Mouse (Mus musculus) kidney, postnatal 25 days (tissue): Measurements from ENCODE around the gene Ddah1.

Experiments used
- DNase-seq, 2 experiments: peaks; one replicate each; pipeline ENCODE4 v3.0.0; 2021; ENCODE audit warnings: mixed read lengths in 2 of 2

Ddah1 gene

DNA sequence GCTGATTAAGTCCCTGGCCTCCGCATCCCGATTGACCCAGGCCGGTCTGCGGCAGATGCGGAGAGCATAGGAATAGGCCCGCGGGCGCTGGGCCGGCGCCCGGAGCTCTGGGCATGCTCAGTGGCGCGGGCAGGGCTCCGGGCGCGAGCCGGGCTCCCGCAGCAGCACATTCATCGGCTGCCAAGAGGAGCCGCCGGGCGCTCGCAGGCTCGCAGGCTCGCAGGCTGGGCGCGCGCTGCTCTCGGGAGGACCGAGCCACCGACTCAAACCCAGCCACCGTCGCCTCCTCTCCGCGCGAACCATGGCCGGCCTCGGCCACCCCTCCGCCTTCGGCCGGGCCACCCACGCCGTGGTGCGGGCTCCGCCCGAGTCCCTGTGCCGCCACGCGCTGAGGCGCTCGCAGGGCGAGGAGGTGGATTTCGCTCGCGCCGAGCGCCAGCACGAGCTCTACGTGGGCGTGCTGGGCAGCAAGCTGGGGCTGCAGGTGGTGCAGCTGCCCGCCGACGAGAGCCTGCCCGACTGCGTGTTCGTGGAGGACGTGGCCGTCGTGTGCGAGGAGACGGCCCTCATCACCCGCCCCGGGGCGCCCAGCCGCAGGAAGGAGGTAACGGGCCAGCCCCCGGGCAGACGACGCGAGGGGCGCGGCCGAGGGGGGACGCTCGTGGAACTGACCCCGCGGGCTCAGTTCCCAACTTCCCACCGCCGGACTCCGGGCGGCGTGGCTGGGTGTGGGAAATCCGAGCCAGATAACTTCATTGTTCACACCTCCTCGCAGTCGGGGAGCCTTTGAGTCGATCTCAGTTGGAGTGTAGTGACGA is at the start of gene Ddah1:
Ddah1 (plus strand) TSS at position 115 of the 818 bp plus-strand sequence.
- DNase-seq = peak; percentile 73 to 90

DNA sequence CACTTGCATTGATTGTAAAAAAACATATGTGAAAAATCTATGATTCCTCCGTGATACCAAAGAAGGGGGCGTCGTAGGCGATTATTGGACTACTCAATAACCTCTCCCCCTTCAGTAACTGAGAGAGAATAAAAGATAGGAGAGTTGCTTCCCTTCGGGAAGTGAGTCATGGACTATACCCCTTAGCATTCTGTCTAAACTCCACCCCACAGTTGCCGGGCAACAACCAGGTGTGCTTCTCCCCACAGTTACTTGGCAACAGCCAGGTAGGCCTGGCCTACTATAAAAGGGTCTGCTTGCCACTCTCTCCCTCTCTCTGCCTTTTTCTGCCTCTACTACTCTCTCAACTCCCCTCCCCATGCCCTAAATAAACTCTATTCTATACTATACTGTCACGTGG is 42.6 kb upstream of the Ddah1 start:
- DNase-seq = no peak

DNA sequence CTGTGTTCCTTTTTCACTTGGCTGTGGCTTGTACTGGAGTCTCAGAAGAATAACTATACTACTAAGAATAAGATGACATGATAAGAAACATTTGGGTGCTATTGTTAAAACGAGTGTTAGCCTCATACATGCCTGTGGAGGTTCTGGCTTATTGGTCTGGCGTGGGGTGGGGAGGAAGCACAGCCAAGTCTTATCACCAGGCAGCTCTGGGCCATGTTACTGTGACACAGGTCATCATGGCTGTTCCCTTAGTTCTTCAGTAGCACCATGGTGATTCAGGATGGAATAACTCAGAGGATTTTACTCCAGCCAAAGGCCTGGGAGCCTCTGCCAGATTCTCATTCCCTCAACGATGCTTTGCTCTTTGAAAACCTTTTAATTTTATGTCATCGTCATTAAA is 38.8 kb upstream of the Ddah1 start:
- DNase-seq = no peak

DNA sequence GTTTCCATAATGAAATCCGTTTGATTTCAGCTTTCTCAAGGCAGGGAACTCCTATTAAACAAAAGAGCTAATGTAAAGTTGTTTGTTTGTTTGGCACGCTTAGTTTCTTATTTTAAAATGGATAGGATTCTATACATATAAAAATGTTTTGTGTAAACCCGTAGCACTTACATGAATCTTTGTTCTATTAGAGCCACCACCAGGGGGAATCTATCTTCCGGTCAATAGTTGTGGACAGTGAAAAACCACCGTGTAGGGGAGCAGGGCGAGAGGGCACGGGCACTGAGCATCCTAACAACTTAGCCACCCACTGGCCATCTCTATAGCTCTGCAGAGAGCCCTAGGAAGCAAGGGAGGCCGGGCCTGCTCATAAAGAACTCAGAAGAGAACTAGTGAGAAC is 33.4 kb upstream of the Ddah1 start:
- DNase-seq = peak in 1 of 2 experiments; percentile 17

DNA sequence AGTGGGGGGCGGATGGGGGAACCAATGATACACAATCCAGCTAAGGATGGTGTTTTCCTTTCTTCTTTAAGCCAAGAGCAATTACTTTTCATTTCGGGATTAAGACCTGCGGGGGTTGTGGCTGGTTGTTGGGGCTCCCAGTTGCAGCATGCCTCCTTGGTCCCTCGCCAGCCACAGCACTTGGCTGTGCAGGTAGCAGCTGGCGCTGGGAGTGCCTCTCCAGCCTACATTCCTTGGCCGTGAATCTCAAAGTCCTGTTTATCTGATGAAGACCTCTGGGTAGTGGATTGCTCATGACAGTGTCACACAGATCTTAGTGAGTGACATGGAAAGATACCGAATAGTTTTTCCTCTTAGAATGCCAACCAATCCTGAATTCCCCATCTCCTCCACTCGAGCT is 30.1 kb upstream of the Ddah1 start:
- no peak for DNase-seq

DNA sequence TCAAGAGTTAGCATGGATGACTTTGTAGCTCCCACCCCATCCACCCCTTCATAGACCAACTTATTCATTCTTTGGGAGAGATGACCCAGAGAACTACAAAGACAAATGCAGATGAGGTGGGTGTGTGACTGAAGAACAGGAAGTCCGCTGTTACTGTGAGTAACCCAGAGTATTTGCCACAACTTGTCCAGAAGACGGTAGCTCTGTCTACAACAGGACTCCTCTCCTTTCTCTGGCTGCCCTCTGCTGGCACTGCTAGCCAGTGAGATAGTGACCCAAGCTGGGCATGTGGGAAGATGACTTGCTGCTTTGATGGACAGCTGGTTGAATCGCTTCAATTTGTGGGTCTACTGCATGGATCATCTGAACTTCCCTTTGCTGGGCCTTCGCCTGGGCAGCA is 28.9 kb upstream of the Ddah1 start:
- peak; percentile 51 to 61 for DNase-seq

DNA sequence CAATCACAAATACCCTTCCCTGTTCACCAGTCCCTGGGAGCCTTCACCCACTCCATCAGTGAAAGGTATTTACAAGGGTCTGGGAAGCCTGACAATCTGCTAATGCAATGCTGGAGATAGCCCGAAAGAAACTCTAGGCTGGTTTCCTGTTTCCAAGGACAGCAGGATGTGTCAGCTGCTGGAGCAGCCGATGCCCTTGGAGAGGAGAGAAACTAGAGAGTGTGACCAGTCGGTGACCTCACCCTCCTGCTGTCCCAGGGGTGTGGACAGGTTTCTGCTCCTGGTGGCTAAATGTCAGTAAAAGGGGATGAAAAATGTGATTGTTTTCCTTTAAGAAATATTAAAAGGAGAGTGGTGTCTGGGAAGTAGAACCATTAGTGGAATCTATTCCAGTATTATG is 28.4 kb upstream of the Ddah1 start:
- DNase-seq = no peak

DNA sequence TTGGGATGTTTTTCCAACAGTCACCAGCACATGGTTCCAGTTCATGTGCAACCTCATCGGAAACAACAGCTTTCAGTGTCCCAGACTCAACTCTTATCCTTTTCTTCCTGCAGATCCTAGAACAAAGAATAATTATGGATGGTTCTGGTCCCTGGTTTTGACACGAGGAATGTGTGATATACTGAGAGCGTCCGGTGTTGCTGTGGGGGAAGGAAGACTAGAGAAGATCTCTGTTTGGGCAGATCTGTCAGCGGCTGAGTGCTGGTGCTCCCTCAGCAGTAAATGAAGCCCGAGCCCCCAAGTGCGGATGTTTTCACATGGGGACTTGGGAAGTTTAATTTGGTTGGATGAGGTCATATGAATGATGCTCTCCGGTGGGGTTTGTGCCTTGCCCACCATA is 23.6 kb upstream of the Ddah1 start:
- DNase-seq = no peak

DNA sequence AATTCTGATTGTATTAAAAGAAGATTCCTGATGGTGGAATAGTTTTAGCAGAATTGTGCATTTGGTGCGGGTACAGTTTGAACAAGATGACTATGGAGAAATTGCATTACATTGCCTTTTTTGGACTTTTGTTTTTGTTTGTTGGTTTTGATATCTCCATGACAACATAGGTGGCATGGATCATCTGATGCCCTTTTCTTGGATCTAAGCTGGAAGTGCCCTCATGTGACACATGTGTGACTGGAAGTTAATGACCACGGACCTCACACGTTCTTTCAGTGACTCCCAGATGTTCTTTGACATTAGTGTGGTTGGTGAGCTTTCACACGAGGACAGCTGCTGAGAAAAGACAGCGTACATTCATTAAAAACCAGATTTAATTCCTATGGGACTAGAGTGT is 21.9 kb upstream of the Ddah1 start:
- DNase-seq = no peak

DNA sequence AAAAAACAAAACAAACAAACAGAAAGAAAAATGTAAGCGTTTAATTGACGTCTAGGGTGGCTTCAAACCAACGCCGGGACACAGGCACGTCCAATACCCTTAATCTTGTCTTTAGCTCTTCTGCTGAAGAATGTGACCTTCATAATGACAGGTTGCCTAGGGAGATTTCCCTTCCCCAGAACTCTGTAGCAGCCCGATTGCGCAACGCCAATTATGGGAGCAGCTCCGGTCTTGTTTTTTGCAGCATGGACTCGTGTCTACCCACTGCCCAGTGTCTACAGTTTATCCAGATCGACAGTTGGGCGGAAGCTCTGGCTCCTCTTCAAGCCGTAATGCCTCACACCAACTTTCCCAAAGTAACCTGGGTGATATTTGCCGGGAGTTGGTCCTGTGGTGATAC is 19.8 kb upstream of the Ddah1 start:
- DNase-seq = no peak

DNA sequence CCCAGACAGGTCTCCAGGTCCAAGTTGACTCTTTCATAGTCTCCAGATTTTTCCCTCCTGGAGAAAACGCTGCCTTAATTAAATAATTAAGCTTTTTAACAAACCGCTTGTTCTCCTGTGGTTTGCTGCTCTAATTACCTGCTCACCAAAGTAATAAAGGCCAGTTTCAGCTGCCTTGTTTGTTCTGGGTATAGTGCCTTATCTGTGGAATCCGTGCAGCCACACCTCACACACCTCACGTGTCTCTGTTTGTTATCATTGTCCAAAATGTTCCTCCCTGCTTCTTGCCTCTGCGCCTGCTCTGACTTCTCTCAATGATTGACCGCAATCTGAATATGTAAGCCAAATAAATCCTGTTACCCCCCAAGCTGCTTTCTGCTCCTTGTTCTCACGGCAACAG is 18.6 kb upstream of the Ddah1 start:
- DNase-seq = no peak

DNA sequence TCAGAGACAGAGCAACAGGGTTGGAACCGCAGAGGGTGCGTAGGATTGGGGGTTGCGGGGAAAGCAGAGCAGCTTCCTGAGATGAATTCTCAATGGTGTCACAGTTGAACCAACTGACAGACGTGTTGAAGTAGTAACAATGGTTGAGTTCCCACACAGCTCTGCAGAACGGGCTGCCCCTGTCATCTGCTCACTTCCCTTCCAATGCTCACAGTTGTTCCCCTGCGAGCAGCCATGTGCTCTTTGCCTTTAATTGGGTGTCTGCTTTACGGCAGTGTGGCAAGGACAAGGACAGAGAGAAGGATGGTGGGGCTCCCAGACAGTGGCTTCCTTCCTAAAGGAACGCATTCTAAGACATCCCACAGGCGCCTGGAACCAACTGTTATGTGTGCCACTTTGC is 15.4 kb upstream of the Ddah1 start:
- no peak for DNase-seq

DNA sequence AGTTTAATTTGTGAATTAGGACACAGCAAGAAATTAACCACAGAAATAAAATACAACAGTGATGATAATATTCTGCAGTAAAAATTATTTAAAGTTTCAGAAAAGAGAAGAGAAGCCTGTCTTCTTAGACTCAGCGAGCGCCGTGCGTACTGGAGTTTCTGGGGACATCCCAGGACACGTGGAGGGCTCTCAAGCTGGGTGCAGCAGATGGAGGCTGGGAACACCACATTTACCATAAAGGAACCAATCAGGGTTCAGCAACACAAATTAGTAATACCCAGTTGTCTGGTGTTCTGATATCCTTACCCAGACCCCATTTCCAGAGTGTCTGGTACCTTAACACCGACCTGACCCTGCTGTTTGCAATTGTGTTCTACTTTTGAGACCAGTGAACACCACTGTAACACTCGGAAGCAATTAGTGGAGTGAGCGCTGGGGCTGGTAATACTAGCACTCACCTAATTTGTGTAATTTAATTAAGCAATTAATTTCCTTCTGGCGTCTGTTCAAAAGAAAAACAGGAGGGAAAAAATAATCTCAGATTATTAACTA is 14.9 kb upstream of the Ddah1 start:
- DNase-seq = no peak

DNA sequence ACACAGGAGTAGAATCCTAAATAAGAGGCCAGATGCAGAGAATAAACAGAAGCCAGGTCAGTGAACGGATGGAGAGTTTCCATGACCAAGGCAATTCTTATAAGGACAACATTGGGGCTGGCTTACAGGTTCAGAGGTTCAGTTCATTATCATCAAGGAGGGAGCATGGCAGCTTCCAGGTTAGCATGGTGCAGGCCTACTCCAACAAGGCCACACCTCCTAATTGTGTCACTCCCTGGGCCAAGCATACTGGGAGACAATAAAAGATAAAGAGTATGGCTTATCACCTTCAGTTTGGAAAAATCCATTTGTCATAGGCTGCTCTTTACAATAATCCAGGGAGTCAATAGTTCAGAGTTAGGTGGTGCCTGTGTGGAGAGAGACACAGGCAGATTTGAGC is 9.8 kb upstream of the Ddah1 start:
- DNase-seq = no peak

DNA sequence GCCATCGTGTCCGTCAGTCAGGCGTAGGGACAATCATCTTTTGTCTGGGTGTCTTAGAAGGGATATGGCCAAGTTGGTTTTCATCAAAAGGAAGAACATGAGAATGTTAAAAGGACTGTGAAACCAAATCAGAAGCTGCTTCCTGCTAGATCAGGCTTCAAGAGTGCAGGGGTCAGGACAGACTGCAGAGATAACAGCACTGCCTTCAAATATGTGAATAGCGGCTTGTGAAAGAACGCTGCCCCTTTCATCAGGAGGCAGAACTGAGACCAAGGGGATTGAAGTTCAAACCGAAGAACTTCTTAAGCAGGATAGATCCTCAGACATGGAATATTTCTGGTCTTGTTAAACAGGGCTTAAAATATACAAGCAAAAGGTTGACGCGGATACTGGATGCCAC is 2.0 kb upstream of the Ddah1 start:
- DNase-seq = no peak

DNA sequence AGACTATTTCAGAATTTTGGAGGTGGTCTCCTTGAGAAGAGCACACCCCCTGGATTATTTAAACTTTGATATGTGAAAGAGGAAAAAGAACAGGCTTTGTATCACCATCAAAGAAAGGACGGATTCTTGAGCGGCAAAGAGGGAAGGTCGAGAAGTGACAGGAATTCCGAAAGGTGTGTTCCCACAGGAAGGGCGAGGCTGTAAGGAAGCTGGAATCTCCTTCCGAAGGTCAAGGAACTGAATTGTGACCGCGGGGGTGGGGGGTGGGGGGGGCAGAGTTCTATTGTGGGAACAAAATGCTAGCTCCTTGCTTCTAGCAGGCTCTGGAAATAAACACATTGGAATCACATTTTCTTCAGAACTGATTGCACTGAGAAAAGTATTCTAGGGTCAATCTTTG is 1.3 kb upstream of the Ddah1 start:
- no peak for DNase-seq

DNA sequence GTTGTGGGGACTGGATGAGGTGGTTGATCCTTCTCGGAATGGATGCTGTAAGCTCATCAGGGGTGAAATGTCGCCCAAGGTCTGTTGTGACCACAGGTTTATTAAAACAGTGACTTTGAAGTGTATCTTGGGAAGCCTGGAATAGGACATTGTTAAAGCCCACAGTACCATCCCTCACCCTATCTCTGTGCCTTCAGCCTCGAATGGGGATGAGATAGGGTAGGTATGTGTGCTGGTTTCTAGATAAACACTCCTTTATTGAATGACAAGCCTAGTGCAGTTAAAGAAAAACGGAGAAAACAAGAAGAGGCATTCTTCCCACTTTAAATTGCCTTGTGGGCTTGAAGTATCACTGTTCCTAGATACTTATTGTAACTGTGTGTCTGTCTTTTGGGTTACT is 631 bp upstream of the Ddah1 start:
- no peak for DNase-seq

DNA sequence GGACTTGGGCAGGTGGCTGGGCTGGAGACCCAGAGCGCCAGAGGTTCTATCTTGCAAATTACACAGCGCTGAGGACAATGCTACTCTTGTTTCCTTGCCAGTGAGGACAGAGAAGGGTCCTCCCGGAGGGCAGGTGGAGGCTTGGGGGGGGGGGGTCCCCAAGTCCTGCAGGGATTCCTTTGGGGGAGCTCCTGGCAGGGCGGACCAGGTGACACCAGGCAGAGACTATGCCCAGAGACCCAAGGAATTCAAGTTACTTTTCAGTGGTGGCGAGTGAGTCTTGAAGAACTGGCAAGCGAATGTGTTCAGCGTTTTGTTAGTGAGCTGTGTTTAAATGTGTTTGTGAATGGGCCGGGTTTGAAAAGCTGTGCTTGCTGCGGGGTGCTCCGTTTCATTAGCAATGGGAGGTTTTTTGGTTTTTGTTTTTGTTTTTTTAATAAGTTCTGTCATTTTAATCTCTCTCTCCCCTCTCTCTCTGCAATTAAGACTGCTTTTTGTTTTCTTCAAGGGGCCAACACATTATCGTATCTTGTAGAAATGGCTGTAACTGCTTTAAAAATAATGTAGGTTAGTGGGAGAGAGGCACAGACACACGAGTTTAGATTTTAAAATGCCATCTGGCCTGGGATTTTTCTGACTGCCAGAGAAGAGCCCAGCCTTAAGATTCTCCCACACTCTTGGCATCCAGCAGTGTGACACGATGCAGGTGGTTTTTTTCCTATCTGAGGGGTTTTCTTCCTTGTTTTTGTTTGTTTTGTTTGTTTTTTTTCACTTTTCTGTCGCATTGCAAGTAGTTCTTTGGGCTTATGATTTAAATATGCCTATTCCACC is 1.1 kb downstream of the Ddah1 start:
- no peak for DNase-seq

DNA sequence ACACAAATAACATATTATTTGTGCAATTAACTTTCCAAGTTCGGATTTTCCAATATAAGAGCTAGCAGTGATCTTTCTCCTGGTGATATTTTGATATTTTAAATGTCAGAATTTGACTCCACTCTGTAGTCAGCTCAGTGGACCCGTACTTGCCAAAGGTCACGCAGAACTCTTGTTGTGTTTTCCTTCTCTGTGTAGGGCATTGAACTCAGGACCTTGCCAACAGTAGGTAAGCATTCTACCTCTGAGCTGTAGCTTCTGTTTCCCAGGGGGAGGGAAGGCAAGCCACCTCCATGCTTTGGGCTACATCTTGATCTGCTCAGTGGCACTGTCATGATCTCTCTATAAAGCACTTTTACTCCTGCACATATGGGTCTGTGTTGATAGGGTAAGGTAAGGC is 2.1 kb downstream of the Ddah1 start:
- peak; percentile 47 to 66 for DNase-seq

DNA sequence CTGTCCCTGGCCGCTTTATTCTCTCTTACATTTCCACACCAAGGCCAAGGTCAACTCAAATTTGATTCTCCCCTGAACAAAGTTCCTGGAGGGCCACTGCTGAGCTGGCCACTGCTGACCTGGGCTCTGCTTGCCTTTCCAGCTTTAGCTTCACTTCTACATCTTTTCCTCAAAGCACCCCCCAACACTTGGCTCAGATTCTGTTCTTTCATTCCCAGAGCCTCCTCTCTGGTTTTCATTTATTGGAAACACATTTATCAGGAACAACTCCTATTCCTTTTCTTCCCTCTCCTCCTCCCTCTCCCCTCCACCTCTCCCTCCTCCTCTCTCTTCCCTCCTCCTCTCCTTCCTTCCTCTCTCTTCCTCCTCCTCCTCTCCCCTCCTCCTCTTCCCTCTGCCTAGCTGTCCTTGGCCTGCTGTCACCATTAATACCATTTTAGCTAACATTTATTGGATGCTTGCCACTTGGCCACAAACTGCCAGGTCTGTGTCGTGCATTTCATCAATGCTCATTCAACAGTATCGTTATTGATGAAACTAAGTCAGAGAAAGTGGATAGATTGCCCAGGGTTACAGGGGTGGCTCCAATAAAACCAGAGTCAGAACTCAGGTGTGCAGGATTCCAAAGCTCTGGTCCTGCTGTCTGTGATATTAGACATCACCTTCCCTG is 3.2 kb downstream of the Ddah1 start:
- peak in 1 of 2 experiments; percentile 35 for DNase-seq

DNA sequence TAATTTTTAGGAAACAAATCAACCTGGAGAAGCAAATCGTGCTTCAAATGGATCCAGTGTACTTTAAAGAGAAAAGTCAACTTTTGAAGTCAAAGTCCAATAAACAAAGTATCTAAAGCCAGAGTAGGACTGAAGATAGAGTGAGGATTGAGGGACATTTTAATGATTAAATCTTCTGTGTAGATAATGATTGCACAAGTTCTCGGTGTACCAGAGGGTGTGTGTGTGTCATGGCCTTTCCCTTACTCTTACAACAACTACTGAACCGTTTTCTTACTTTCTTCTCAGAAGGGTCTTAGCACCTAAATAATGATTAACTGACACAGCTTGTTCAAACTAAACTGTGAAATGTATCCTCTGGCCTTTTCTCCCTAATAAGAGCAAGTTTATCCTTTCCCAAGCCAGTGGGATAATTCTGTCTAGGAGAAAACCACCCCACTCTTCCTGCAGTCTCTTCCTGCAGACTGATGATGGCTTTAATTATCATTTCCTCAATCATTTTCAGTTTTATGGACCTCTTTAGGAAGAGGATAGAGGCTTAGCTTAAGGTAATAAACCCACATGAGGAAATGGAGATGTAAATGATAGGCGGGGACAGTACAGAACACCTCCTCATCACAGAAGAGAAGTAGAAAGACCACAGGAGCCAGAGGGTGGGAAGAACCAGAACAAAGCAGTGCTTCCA is 4.6 kb downstream of the Ddah1 start:
- DNase-seq = peak in 1 of 2 experiments; percentile 25

DNA sequence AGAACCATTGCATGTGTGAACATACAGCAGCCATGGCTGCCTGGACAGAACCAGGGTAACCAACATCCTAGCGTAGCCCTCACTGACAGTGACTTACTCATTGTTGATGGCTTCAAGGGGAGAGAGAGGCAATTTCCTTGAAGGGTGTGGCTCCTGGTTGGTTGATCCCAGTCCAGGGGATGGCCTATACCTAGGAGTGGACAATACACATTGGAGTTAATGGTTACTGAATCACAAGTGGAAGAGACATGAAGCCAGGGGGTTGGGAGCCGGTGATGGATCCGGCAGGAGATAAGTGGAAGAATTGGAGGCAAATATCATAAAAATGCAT is 5.1 kb downstream of the Ddah1 start:
- no peak for DNase-seq

DNA sequence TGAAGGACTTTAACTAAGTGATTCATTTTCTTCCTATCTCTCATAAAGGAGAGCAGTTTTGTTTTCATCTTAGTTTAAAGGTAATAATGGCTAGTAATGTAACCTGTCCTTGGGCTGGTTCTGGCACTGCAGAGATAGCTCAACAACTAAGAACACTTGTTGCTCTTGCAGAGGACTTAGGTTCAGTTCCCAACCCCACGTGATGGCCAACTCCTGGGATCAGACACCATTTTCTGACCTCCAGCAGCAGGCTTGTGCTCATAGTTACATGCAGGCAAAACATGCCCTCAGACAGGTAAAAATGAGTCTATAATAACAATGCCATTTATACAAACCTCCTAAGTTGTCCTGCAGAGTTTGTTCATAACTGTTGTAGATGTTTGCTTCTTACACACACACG is 5.9 kb downstream of the Ddah1 start:
- DNase-seq = no peak
